Mouse (Mus musculus) thymus, adult 2 months (tissue): ENCODE data around the gene Rnf6. TPM values are rescaled to one million over a fixed set of nuclear protein-coding genes. Genes with fewer than 3 reads are reported as not detected.
A peak's percentile ranks its signal among the peaks of the same experiment; 100 is the strongest.

Source experiments
- DNase-seq: peaks from one replicate; pipeline ENCODE4 v3.0.0; 2021
- H3K27ac ChIP-seq: fragments of 200-500 bp; 2 replicates; pipeline ENCODE4 v1.5.1; 2012; ENCODE audit warnings: low read length, control low read depth; ENCODE audit not compliant: control insufficient read depth, insufficient read depth
- H3K27me3 ChIP-seq: fragments of 200-500 bp; 2 replicates; pipeline ENCODE4 v1.6.1; 2012; ENCODE audit warnings: mild to moderate bottlenecking, low read length, moderate library complexity, mixed read lengths; ENCODE audit not compliant: control insufficient read depth, insufficient read depth
- H3K36me3 ChIP-seq: fragments of 200-500 bp; 2 replicates; pipeline ENCODE4 v1.6.1; 2012; ENCODE audit warnings: mild to moderate bottlenecking, low read length, moderate library complexity; ENCODE audit not compliant: control insufficient read depth, insufficient read depth
- H3K4me1 ChIP-seq: fragments of 200-500 bp; replicated peaks from 2 replicates; pipeline ENCODE4 v1.6.1; 2012; ENCODE audit warnings: low read length; ENCODE audit not compliant: control insufficient read depth, insufficient read depth
- H3K4me3 ChIP-seq: fragments of 200-500 bp; 2 replicates; pipeline ENCODE4 v1.5.1; 2012; ENCODE audit warnings: mild to moderate bottlenecking, low read length, control low read depth, moderate library complexity; ENCODE audit not compliant: control insufficient read depth, insufficient read depth
- CTCF ChIP-seq: fragments of 200-500 bp; IDR thresholded peaks from 2 replicates; pipeline ENCODE4 v1.5.1; 2012; ENCODE audit warnings: mild to moderate bottlenecking, control low read depth, low read length, moderate library complexity, borderline replicate concordance; ENCODE audit not compliant: control insufficient read depth, poor library complexity, insufficient read depth; ENCODE audit errors: extremely low read depth
- POLR2A ChIP-seq: fragments of 200-500 bp; IDR thresholded peaks from 2 replicates; pipeline ENCODE4 v1.6.1; 2012; ENCODE audit warnings: mild to moderate bottlenecking, low read length, control low read depth, moderate library complexity; ENCODE audit not compliant: control insufficient read depth, poor library complexity, insufficient read depth; ENCODE audit errors: extremely low read depth
- WGBS: fragments of 180-500 bp; shearing (Covaris S2); methylation state at CpG from one replicate; pipeline ENCODE4 v1.1.7; 2018; 5-methylcytosine and 5-hydroxymethylcytosine counted together
- polyA plus RNA-seq: library from polyadenylated mRNA; depleted of rRNA; stranded (reverse); fragments of >200 nt; gene quantifications from 2 replicates; pipeline ENCODE4 v1.2.3, GENCODE M21; 2012

Rnf6 gene
- polyA plus RNA-seq, 1 experiment = 28.9 TPM

DNA sequence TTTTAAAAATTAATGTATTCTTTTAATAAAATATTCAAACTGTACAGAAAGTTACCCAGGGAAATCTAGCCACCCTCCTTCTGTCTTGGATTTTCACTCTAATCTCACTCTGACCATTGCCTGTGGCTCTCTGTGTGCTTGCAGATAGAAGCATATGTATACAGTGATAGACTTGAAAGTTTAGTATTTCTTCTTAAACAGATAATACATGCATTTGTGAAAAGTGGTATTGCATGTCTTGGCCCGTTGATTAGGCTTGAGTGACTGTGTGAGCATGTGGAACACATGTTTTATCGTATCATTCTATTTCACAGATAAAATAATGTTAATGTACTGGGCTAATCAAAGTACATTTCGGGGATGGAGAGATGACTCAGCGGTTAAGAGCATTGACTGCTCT lies 23.8 kb upstream of the Rnf6 start:
- no peaks in the 10 kb centered on the region for H3K27me3 ChIP-seq
- DNase-seq = no peak
- peaks cover 3% of the 10 kb centered on the region; the same call in 1 of the 2 replicates for H3K4me1 ChIP-seq
- TF ChIP-seq POLR2A (no peak), CTCF (no peak)
- no peak overlapping the region for H3K27ac ChIP-seq
- 94% methylated on average over 4 of the region's 4 CpGs for WGBS
- no peak overlapping the region for H3K4me3 ChIP-seq
- H3K36me3 ChIP-seq = no peaks in the 10 kb centered on the region

DNA sequence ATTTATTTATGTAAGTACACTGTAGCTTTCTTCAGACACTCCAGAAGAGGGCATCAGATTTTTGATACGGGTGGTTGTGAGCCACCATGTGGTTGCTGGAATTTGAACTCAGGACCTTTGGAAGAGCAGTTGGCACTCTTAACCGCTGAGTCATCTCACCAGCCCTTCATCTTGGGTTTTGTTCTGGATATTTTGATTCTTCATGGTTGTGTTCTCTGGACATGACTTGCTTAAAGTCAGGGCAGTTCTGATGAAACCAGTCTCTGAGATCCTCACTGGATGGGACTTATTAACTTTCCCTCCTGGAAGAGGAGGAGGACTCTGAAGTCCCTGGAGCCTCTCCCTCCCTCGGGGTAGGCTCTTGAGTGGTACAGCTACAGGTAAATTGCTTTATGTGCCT lies 19.8 kb upstream of the Rnf6 start:
- Histone ChIP-seq H3K4me3 (no peak overlapping the region), H3K36me3 (no peaks in the 10 kb centered on the region), H3K27me3 (no peaks in the 10 kb centered on the region), H3K4me1 (peaks cover 3% of the 10 kb centered on the region; the same call in 1 of the 2 replicates), H3K27ac (no peak overlapping the region)
- over 99% methylated on average over 3 of the region's 3 CpGs for WGBS
- TF ChIP-seq CTCF = no peak
- no peak for TF ChIP-seq POLR2A
- no peak for DNase-seq

- peaks cover 3% of the 10 kb centered on the region; the same call in 1 of the 2 replicates for H3K4me1 ChIP-seq
- no peak for TF ChIP-seq POLR2A
- TF ChIP-seq CTCF = no peak
- no peak for DNase-seq
- 86% methylated on average over 2 of the region's 2 CpGs for WGBS
- no peak overlapping the region for H3K4me3 ChIP-seq
- H3K36me3 ChIP-seq = no peaks in the 10 kb centered on the region
- H3K27me3 ChIP-seq = no peaks in the 10 kb centered on the region
- H3K27ac ChIP-seq = no peak overlapping the region
Measured at GRCm38 (mm10) chr5:146240771-146241170, 19.4 kb upstream of the Rnf6 start.

- DNase-seq = no peak
- Histone ChIP-seq H3K36me3 (no peaks in the 10 kb centered on the region), H3K27me3 (no peaks in the 10 kb centered on the region), H3K4me1 (no peaks in the 10 kb centered on the region), H3K27ac (no peak overlapping the region), H3K4me3 (no peak overlapping the region)
- WGBS = 62% methylated on average over 10 of the region's 10 CpGs
- TF ChIP-seq POLR2A (no peak), CTCF (no peak)
Measured at GRCm38 (mm10) chr5:146238274-146238673, 16.9 kb upstream of the Rnf6 start.

- WGBS = 79% methylated on average over 1 of the region's 1 CpGs
- TF ChIP-seq POLR2A (no peak), CTCF (no peak)
- H3K4me1 ChIP-seq = peaks cover 2% of the 10 kb centered on the region; the same call in 1 of the 2 replicates
- no peaks in the 10 kb centered on the region for H3K36me3 ChIP-seq
- H3K27me3 ChIP-seq = no peaks in the 10 kb centered on the region
- no peak overlapping the region for H3K27ac ChIP-seq
- no peak overlapping the region for H3K4me3 ChIP-seq
- DNase-seq = no peak
Measured at GRCm38 (mm10) chr5:146234336-146234735, 13.0 kb upstream of the Rnf6 start.

DNA sequence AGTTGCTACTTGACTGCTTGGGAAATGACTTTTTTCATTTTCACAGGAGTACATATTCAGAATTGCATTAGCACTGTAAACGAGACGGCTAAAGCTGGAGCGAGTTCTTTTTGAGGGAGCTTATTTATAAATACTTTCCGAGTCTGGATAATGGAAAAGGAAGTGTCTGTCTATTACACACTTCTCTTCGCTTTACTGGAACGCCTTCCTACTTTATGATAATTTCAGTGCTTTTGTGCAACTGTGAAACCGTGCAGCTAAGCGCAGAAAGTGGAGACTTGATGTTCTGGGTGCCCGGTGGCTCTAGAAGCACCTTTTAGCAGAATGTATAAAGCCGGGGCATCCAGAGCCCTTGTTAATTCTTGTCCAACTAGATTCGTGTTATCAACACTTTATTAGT lies 11.5 kb upstream of the Rnf6 start:
- WGBS = 87% methylated on average over 11 of the region's 11 CpGs
- no peak overlapping the region for H3K4me3 ChIP-seq
- no peak for DNase-seq
- TF ChIP-seq POLR2A (no peak), CTCF (no peak)
- peaks cover 2% of the 10 kb centered on the region; the same call in 1 of the 2 replicates for H3K4me1 ChIP-seq
- H3K36me3 ChIP-seq = no peaks in the 10 kb centered on the region
- H3K27ac ChIP-seq = no peak overlapping the region
- H3K27me3 ChIP-seq = no peaks in the 10 kb centered on the region

DNA sequence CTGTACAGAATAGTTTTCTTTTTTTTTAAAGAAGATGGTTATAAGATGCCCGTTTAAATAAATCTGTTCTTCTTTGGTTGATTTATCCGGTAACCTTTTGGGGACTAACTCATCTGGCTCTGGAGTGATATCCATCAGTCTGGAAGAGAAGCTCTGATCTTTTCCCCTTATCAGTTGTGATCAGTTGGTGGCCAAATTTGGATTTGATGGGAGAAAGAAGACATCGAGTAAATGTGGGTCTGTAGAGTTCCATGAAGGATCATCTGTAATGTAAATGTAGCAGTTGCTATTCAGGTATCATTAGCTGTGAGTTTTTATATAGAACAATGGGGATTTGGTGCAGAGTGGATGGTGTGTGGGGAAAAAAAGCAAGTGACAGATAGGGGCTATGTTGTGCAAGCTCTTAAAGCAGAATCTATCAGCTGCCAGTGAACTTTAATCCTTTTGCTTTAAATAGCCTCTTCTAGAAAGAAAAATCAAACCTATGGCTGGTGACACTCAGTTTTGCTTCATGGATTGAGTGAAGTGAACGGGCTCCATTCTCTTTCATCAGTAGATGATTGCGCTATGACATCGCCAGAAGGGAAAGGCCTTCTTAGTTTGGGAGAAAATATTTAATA lies 10.8 kb upstream of the Rnf6 start:
- peaks cover 2% of the 10 kb centered on the region; the same call in 1 of the 2 replicates for H3K4me1 ChIP-seq
- peak overlapping the region; percentile 13; the same call in 1 of the 2 replicates for H3K27ac ChIP-seq
- no peaks in the 10 kb centered on the region for H3K36me3 ChIP-seq
- H3K4me3 ChIP-seq = peak overlapping the region; percentile 64
- no peak for TF ChIP-seq POLR2A
- no peak for TF ChIP-seq CTCF
- no peak for DNase-seq
- 45% methylated on average over 6 of the region's 6 CpGs for WGBS
- no peaks in the 10 kb centered on the region for H3K27me3 ChIP-seq
